Mouse (Mus musculus) neutrophil, adult 65 days (primary cell): ENCODE measurements around the gene Tmem117. TPM values are rescaled to one million over a fixed set of nuclear protein-coding genes. Genes with fewer than 3 reads are reported as not detected.

Experiments
- total RNA-seq: library from RNA; stranded (reverse); gene quantifications from 2 replicates; pipeline ENCODE4 v1.2.4, GENCODE M21; 2023

Tmem117 gene
- total RNA-seq: 1.1 and 1.5 TPM in 2 replicates

DNA sequence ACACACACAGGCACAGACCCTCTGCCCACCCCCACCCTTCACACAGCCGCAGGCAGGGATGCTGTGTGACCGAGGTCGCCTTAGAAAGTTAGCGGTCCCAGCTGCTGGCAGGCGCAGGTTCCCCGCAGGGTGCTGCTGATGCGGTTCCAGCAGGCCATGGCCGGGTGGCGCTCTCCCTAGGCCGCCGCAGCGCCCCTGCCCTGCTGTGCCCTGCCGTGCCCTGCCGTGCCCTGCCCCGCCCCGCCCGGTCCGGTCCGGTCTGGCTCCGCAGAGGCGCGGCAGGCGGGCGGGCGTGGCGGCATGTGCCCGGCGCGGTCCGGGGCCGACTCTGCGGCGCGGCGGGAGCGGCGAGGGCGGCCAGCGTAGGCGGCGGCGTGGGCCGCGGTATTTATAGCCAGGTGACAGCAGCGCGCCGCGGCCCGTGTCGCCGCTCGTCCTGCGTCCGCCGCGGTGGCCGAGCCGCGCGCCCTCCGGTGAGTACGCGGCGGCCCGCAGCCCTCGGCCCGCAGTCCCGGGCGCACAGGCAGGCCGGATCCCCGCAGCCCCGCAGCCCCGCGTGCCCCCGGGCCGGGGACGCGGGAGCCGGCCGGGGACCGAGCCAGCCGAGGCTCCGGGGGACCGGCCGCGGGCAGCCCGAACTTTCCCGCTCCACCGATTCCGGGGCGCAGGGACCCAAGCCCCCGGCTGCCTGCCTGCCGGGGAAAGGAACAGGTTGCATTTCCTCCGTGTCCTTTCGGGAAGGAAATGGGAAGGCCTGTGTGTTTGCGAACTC lies at the start of gene Tmem117:
Gene Tmem117 (plus strand): TSS at position 403 of the 772 bp plus-strand sequence.

GRCm38 (mm10) chr15:94589219-94590075 lies 39.6 kb upstream of the Tmem117 start, which contains the start of gene Twf1:
Gene Twf1, minus strand, starts transcription at chr15:94589889.

Other genes starting within 250 kb of the Tmem117 start
- gene Adamts20, start 163.8 kb upstream of the Tmem117 start, total RNA-seq: not detected in 2 replicates
- 2.0 and 2.9 TPM in 2 replicates for gene Pus7l, start 85.7 kb upstream of the Tmem117 start, total RNA-seq
- 38.2 and 43.7 TPM in 2 replicates for gene Irak4, start 85.6 kb upstream of the Tmem117 start, total RNA-seq
- 39.4 and 60.2 TPM in 2 replicates for gene Twf1, start 39.3 kb upstream of the Tmem117 start, total RNA-seq